Mouse (Mus musculus): ENCODE measurements at regions not wholly inside any gene's neighbourhood (a gene's known extent, or its start where the extent isn't known, plus 50 kb on each side); places are given as distances from the start of the nearest gene placed in this dataset.

GRCm38 (mm10) chr1:90518584-90519265 is 84.1 kb upstream of the Cops8 start:
- H3K4me1 ChIP-seq (ENCODE audit: control insufficient read depth in 2 of 2, insufficient read depth in 2 of 2, low read length in 2 of 2, poor library complexity in 1 of 2) = peaks cover 8 to 12% of the 10 kb centered on the region in 2 experiments; a peak in 3 of 4 replicates
- DNase-seq (ENCODE audit: low read depth, low spot score) = no peak
- TF ChIP-seq HCFC1 (IDR thresholded peaks at IDR 0.05; ENCODE audit: borderline replicate concordance, insufficient read depth, low read length) = no peak
- no peak for TF ChIP-seq CHD2 (IDR thresholded peaks at IDR 0.05; ENCODE audit: low read depth, low read length)
- TF ChIP-seq ZC3H11A (IDR thresholded peaks at IDR 0.05; ENCODE audit: borderline replicate concordance, low read depth, low read length) = no peak
- no peak for TF ChIP-seq MAFK (IDR thresholded peaks at IDR 0.05; ENCODE audit: insufficient read depth, low read depth, low read length)
- TF ChIP-seq ZNF384 (IDR thresholded peaks at IDR 0.05; ENCODE audit: low read depth, low read length) = no peak
- no peak overlapping the region for H3K9ac ChIP-seq (ENCODE audit: insufficient read depth, low read depth, low read length, poor library complexity, severe bottlenecking)
- in situ Hi-C loops (cut with MboI; ENCODE audit: low sequenced_read_pairs in 2 of 2, unreplicated experiment in 2 of 2) = no loop called here
- H3K27ac ChIP-seq (ENCODE audit: insufficient read depth, low read depth, low read length, poor library complexity, severe bottlenecking) = peak overlapping the region; percentile 51
- no peaks in the 10 kb centered on the region for H3K36me3 ChIP-seq (ENCODE audit: control insufficient read depth, insufficient read depth, low read length, poor library complexity, severe bottlenecking)
- peak overlapping the region in 1 of 2 experiments; percentile 4; a peak in 1 of 4 replicates for H3K4me3 ChIP-seq (ENCODE audit: insufficient read depth in 1 of 2, low read depth in 1 of 2, low read length in 2 of 2, poor library complexity in 1 of 2, severe bottlenecking in 1 of 2)
- no peaks in the 10 kb centered on the region for H3K9me3 ChIP-seq (ENCODE audit: control insufficient read depth, insufficient read depth, low read depth, low read length)

- Histone ChIP-seq H3K9ac (ENCODE audit: insufficient read depth, low read depth, low read length, poor library complexity, severe bottlenecking) (no peak overlapping the region), H3K27ac (ENCODE audit: insufficient read depth, low read depth, low read length, poor library complexity, severe bottlenecking) (peak overlapping the region; percentile 51), H3K36me3 (ENCODE audit: control insufficient read depth, insufficient read depth, low read length, poor library complexity, severe bottlenecking) (no peaks in the 10 kb centered on the region), H3K4me3 (ENCODE audit: insufficient read depth in 1 of 2, low read depth in 1 of 2, low read length in 2 of 2, poor library complexity in 1 of 2, severe bottlenecking in 1 of 2) (no peak overlapping the region; a peak in 1 of 4 replicates), H3K4me1 (ENCODE audit: control insufficient read depth in 2 of 2, insufficient read depth in 2 of 2, low read length in 2 of 2, poor library complexity in 1 of 2) (peaks cover 8 to 14% of the 10 kb centered on the region in 2 experiments; a peak in 3 of 4 replicates), H3K9me3 (ENCODE audit: control insufficient read depth, insufficient read depth, low read depth, low read length) (no peaks in the 10 kb centered on the region)
- DNase-seq (ENCODE audit: low read depth, low spot score) = peak; percentile 76
- no peak for TF ChIP-seq ZNF384 (IDR thresholded peaks at IDR 0.05; ENCODE audit: low read depth, low read length)
- no peak for TF ChIP-seq HCFC1 (IDR thresholded peaks at IDR 0.05; ENCODE audit: borderline replicate concordance, insufficient read depth, low read length)
- TF ChIP-seq ZC3H11A (IDR thresholded peaks at IDR 0.05; ENCODE audit: borderline replicate concordance, low read depth, low read length) = no peak
- TF ChIP-seq MAFK (IDR thresholded peaks at IDR 0.05; ENCODE audit: insufficient read depth, low read depth, low read length) = no peak
- no peak for TF ChIP-seq CHD2 (IDR thresholded peaks at IDR 0.05; ENCODE audit: low read depth, low read length)
- in situ Hi-C loops (cut with MboI; ENCODE audit: low sequenced_read_pairs in 2 of 2, unreplicated experiment in 2 of 2) = no loop called here
Measured at GRCm38 (mm10) chr1:90519284-90520275, 83.2 kb upstream of the Cops8 start.

GRCm38 (mm10) chr1:90522294-90522693 is 80.5 kb upstream of the Cops8 start:
- in situ Hi-C loops (cut with MboI; ENCODE audit: low sequenced_read_pairs in 2 of 2, unreplicated experiment in 2 of 2) = no loop called here
- H3K27ac ChIP-seq (ENCODE audit: insufficient read depth, low read depth, low read length, poor library complexity, severe bottlenecking) = no peak overlapping the region

GRCm38 (mm10) chr1:90524641-90525220 is 78.0 kb upstream of the Cops8 start:
- TF ChIP-seq CHD2 (IDR thresholded peaks at IDR 0.05; ENCODE audit: low read depth, low read length) (no peak), ZNF384 (IDR thresholded peaks at IDR 0.05; ENCODE audit: low read depth, low read length) (no peak), ZC3H11A (IDR thresholded peaks at IDR 0.05; ENCODE audit: borderline replicate concordance, low read depth, low read length) (no peak), HCFC1 (IDR thresholded peaks at IDR 0.05; ENCODE audit: borderline replicate concordance, insufficient read depth, low read length) (no peak), MAFK (IDR thresholded peaks at IDR 0.05; ENCODE audit: insufficient read depth, low read depth, low read length) (no peak)
- Histone ChIP-seq H3K9me3 (ENCODE audit: control insufficient read depth, insufficient read depth, low read depth, low read length) (no peaks in the 10 kb centered on the region), H3K9ac (ENCODE audit: insufficient read depth, low read depth, low read length, poor library complexity, severe bottlenecking) (no peak overlapping the region), H3K4me1 (ENCODE audit: control insufficient read depth in 2 of 2, insufficient read depth in 2 of 2, low read length in 2 of 2, poor library complexity in 1 of 2) (peaks cover 9 to 23% of the 10 kb centered on the region in 2 experiments; a peak in 3 of 4 replicates), H3K4me3 (ENCODE audit: insufficient read depth in 1 of 2, low read depth in 1 of 2, low read length in 2 of 2, poor library complexity in 1 of 2, severe bottlenecking in 1 of 2) (no peak overlapping the region), H3K36me3 (ENCODE audit: control insufficient read depth, insufficient read depth, low read length, poor library complexity, severe bottlenecking) (no peaks in the 10 kb centered on the region), H3K27ac (ENCODE audit: insufficient read depth, low read depth, low read length, poor library complexity, severe bottlenecking) (no peak overlapping the region)
- in situ Hi-C loops (cut with MboI; ENCODE audit: low sequenced_read_pairs in 2 of 2, unreplicated experiment in 2 of 2) = no loop called here
- no peak for DNase-seq (ENCODE audit: low read depth, low spot score)

More at GRCm38 (mm10) chr1:90522294-90522693, 80.5 kb upstream of the Cops8 start:
- H3K9me3 ChIP-seq (ENCODE audit: control insufficient read depth, insufficient read depth, low read depth, low read length) = no peaks in the 10 kb centered on the region
- H3K4me3 ChIP-seq (ENCODE audit: insufficient read depth in 1 of 2, low read depth in 1 of 2, low read length in 2 of 2, poor library complexity in 1 of 2, severe bottlenecking in 1 of 2) = no peak overlapping the region
- TF ChIP-seq ZNF384 (IDR thresholded peaks at IDR 0.05; ENCODE audit: low read depth, low read length) = no peak
- TF ChIP-seq CHD2 (IDR thresholded peaks at IDR 0.05; ENCODE audit: low read depth, low read length) = no peak
- no peak for TF ChIP-seq MAFK (IDR thresholded peaks at IDR 0.05; ENCODE audit: insufficient read depth, low read depth, low read length)
- TF ChIP-seq HCFC1 (IDR thresholded peaks at IDR 0.05; ENCODE audit: borderline replicate concordance, insufficient read depth, low read length) = no peak
- no peak for TF ChIP-seq ZC3H11A (IDR thresholded peaks at IDR 0.05; ENCODE audit: borderline replicate concordance, low read depth, low read length)
- H3K9ac ChIP-seq (ENCODE audit: insufficient read depth, low read depth, low read length, poor library complexity, severe bottlenecking) = no peak overlapping the region
- no peaks in the 10 kb centered on the region for H3K36me3 ChIP-seq (ENCODE audit: control insufficient read depth, insufficient read depth, low read length, poor library complexity, severe bottlenecking)
- H3K4me1 ChIP-seq (ENCODE audit: control insufficient read depth in 2 of 2, insufficient read depth in 2 of 2, low read length in 2 of 2, poor library complexity in 1 of 2) = peaks cover 8 to 18% of the 10 kb centered on the region in 2 experiments; a peak in 3 of 4 replicates
- DNase-seq (ENCODE audit: low read depth, low spot score) = no peak
